Mouse (Mus musculus) small intestine, adult 2 months (tissue): Measurements from ENCODE around the gene Sdr39u1.
A peak's percentile ranks its signal among the peaks of the same experiment; 100 is the strongest.

Experiments used
- CTCF ChIP-seq: fragments of 200-500 bp; IDR thresholded peaks from 2 replicates; pipeline ENCODE4 v1.5.1; 2012; ENCODE audit warnings: low read depth, mild to moderate bottlenecking, control low read depth, inconsistent platforms, low read length, moderate library complexity, mixed read lengths; ENCODE audit not compliant: insufficient replicate concordance, insufficient read length; ENCODE audit errors: extremely low read depth
- POLR2A ChIP-seq: fragments of 200-500 bp; IDR thresholded peaks from 2 replicates; pipeline ENCODE4 v1.6.1; 2012; ENCODE audit warnings: low read depth, mild to moderate bottlenecking, control low read depth, inconsistent platforms, low read length, moderate library complexity

- 0 out of 2 replicates have a peak, but pooled peaks have one; percentile 6 for TF ChIP-seq POLR2A
- TF ChIP-seq CTCF = no peak
Observed at GRCm38 (mm10) chr14:55900414-55900755, 292 bp upstream of the Sdr39u1 start.
